Mouse (Mus musculus): ENCODE data around the gene Mical3. TPM values are rescaled to one million over a fixed set of nuclear protein-coding genes. Genes with fewer than 3 reads are reported as not detected.
"Not testable (repeated sequence)": the region's sequence is repeated elsewhere in the genome, so short reads cannot be mapped to it uniquely, and the experiment has no call there.

The Mical3 gene
- polyA plus RNA-seq, 1 experiment = 49.0 TPM

- Histone ChIP-seq H3K4me3 (ENCODE audit: low read depth, low read length) (no peak overlapping the region), H3K4me1 (ENCODE audit: control insufficient read depth, insufficient read depth, low read length) (peaks cover 4% of the 10 kb centered on the region), H3K9ac (ENCODE audit: low read depth, poor library complexity, severe bottlenecking) (no peak overlapping the region), H3K36me3 (ENCODE audit: control insufficient read depth, insufficient read depth, low read length, poor library complexity, severe bottlenecking) (no peaks in the 10 kb centered on the region), H3K27ac (ENCODE audit: insufficient read depth, low read length) (no peak overlapping the region), H3K9me3 (replicated peaks; ENCODE audit: control insufficient read depth, insufficient read depth, low read length, poor library complexity, severe bottlenecking) (no peaks in the 10 kb centered on the region), H3K27me3 (ENCODE audit: control insufficient read depth, insufficient read depth, low read length, poor library complexity, severe bottlenecking) (no peaks in the 10 kb centered on the region)
- no peak for TF ChIP-seq POLR2A (IDR thresholded peaks at IDR 0.05; ENCODE audit: insufficient read depth, low read length)
Observed at GRCm38 (mm10) chr6:120933670-120934069, 197.1 kb downstream of the Mical3 start.

- no peak overlapping the region for H3K4me3 ChIP-seq (ENCODE audit: low read depth, low read length)
- H3K36me3 ChIP-seq (ENCODE audit: control insufficient read depth, insufficient read depth, low read length, poor library complexity, severe bottlenecking) = no peaks in the 10 kb centered on the region
- no peak overlapping the region for H3K27ac ChIP-seq (ENCODE audit: insufficient read depth, low read length)
- H3K27me3 ChIP-seq (ENCODE audit: control insufficient read depth, insufficient read depth, low read length, poor library complexity, severe bottlenecking) = no peaks in the 10 kb centered on the region
- no peaks in the 10 kb centered on the region for H3K4me1 ChIP-seq (ENCODE audit: control insufficient read depth, insufficient read depth, low read length)
- H3K9ac ChIP-seq (ENCODE audit: low read depth, poor library complexity, severe bottlenecking) = no peak overlapping the region
- TF ChIP-seq EP300 (IDR thresholded peaks at IDR 0.05; ENCODE audit: insufficient read depth, low read depth, low read length) = no peak
- TF ChIP-seq CTCF (IDR thresholded peaks at IDR 0.05; ENCODE audit: low read depth, low read length) = no peak
- TF ChIP-seq POLR2A (IDR thresholded peaks at IDR 0.05; ENCODE audit: insufficient read depth, low read length) = no peak
- H3K9me3 ChIP-seq (replicated peaks; ENCODE audit: control insufficient read depth, insufficient read depth, low read length, poor library complexity, severe bottlenecking) = no peaks in the 10 kb centered on the region
Observed at GRCm38 (mm10) chr6:120932597-120932996, 198.2 kb downstream of the Mical3 start.

GRCm38 (mm10) chr6:120930450-120931306 is 200.1 kb downstream of the Mical3 start:
- Histone ChIP-seq H3K27ac (ENCODE audit: insufficient read depth, low read length) (no peak overlapping the region), H3K27me3 (ENCODE audit: control insufficient read depth, insufficient read depth, low read length, poor library complexity, severe bottlenecking) (no peaks in the 10 kb centered on the region)
- no peak for TF ChIP-seq POLR2A (IDR thresholded peaks at IDR 0.05; ENCODE audit: insufficient read depth, low read length)
- TF ChIP-seq CTCF (IDR thresholded peaks at IDR 0.05; ENCODE audit: low read depth, low read length) = no peak

GRCm38 (mm10) chr6:120929421-120929820 is 201.4 kb downstream of the Mical3 start:
- no peaks in the 10 kb centered on the region for H3K4me1 ChIP-seq (ENCODE audit: control insufficient read depth, insufficient read depth, low read length)
- no peak overlapping the region for H3K27ac ChIP-seq (ENCODE audit: insufficient read depth, low read length)
- no peak overlapping the region for H3K4me3 ChIP-seq (ENCODE audit: low read depth, low read length)
- no peaks in the 10 kb centered on the region for H3K36me3 ChIP-seq (ENCODE audit: control insufficient read depth, insufficient read depth, low read length, poor library complexity, severe bottlenecking)
- TF ChIP-seq CTCF (IDR thresholded peaks at IDR 0.05; ENCODE audit: low read depth, low read length) = no peak
- TF ChIP-seq POLR2A (IDR thresholded peaks at IDR 0.05; ENCODE audit: insufficient read depth, low read length) = no peak
- TF ChIP-seq EP300 (IDR thresholded peaks at IDR 0.05; ENCODE audit: insufficient read depth, low read depth, low read length) = no peak
- H3K9me3 ChIP-seq (replicated peaks; ENCODE audit: control insufficient read depth, insufficient read depth, low read length, poor library complexity, severe bottlenecking) = no peaks in the 10 kb centered on the region
- no peak overlapping the region for H3K9ac ChIP-seq (ENCODE audit: low read depth, poor library complexity, severe bottlenecking)
- H3K27me3 ChIP-seq (ENCODE audit: control insufficient read depth, insufficient read depth, low read length, poor library complexity, severe bottlenecking) = no peaks in the 10 kb centered on the region

More at GRCm38 (mm10) chr6:120930450-120931306, 200.1 kb downstream of the Mical3 start:
- Histone ChIP-seq H3K9ac (ENCODE audit: low read depth, poor library complexity, severe bottlenecking) (no peak overlapping the region), H3K9me3 (replicated peaks; ENCODE audit: control insufficient read depth, insufficient read depth, low read length, poor library complexity, severe bottlenecking) (no peaks in the 10 kb centered on the region), H3K36me3 (ENCODE audit: control insufficient read depth, insufficient read depth, low read length, poor library complexity, severe bottlenecking) (no peaks in the 10 kb centered on the region), H3K4me1 (ENCODE audit: control insufficient read depth, insufficient read depth, low read length) (no peaks in the 10 kb centered on the region), H3K4me3 (ENCODE audit: low read depth, low read length) (no peak overlapping the region)

- no peak overlapping the region for H3K9ac ChIP-seq (ENCODE audit: low read depth, poor library complexity, severe bottlenecking)
- H3K9me3 ChIP-seq (replicated peaks; ENCODE audit: control insufficient read depth, insufficient read depth, low read length, poor library complexity, severe bottlenecking) = no peaks in the 10 kb centered on the region
- H3K4me1 ChIP-seq (ENCODE audit: control insufficient read depth, insufficient read depth, low read length) = no peaks in the 10 kb centered on the region
- H3K4me3 ChIP-seq (ENCODE audit: low read depth, low read length) = no peak overlapping the region
- no peaks in the 10 kb centered on the region for H3K36me3 ChIP-seq (ENCODE audit: control insufficient read depth, insufficient read depth, low read length, poor library complexity, severe bottlenecking)
- no peak overlapping the region for H3K27ac ChIP-seq (ENCODE audit: insufficient read depth, low read length)
- no peak for TF ChIP-seq CTCF (IDR thresholded peaks at IDR 0.05; ENCODE audit: low read depth, low read length)
- no peak for TF ChIP-seq POLR2A (IDR thresholded peaks at IDR 0.05; ENCODE audit: insufficient read depth, low read length)
- TF ChIP-seq EP300 (IDR thresholded peaks at IDR 0.05; ENCODE audit: insufficient read depth, low read depth, low read length) = no peak
- H3K27me3 ChIP-seq (ENCODE audit: control insufficient read depth, insufficient read depth, low read length, poor library complexity, severe bottlenecking) = no peaks in the 10 kb centered on the region
Observed at GRCm38 (mm10) chr6:120927765-120928164, 203.0 kb downstream of the Mical3 start.

- TF ChIP-seq CTCF (IDR thresholded peaks at IDR 0.05; ENCODE audit: low read depth, low read length) (no peak), EP300 (IDR thresholded peaks at IDR 0.05; ENCODE audit: insufficient read depth, low read depth, low read length) (no peak), POLR2A (IDR thresholded peaks at IDR 0.05; ENCODE audit: insufficient read depth, low read length) (no peak)
- H3K4me3 ChIP-seq (ENCODE audit: low read depth, low read length) = no peak overlapping the region
Observed at GRCm38 (mm10) chr6:120926880-120927279, 203.9 kb downstream of the Mical3 start.

GRCm38 (mm10) chr6:120924791-120925321 is 205.9 kb downstream of the Mical3 start:
- H3K36me3 ChIP-seq (ENCODE audit: control insufficient read depth, insufficient read depth, low read length, poor library complexity, severe bottlenecking); H3K4me3 ChIP-seq (ENCODE audit: low read depth, low read length); H3K4me1 ChIP-seq (ENCODE audit: control insufficient read depth, insufficient read depth, low read length); H3K27me3 ChIP-seq (ENCODE audit: control insufficient read depth, insufficient read depth, low read length, poor library complexity, severe bottlenecking); H3K9ac ChIP-seq (ENCODE audit: low read depth, poor library complexity, severe bottlenecking); H3K27ac ChIP-seq (ENCODE audit: insufficient read depth, low read length); H3K9me3 ChIP-seq (replicated peaks; ENCODE audit: control insufficient read depth, insufficient read depth, low read length, poor library complexity, severe bottlenecking): not testable (repeated sequence)

More at GRCm38 (mm10) chr6:120926880-120927279, 203.9 kb downstream of the Mical3 start:
- Histone ChIP-seq H3K9me3 (replicated peaks; ENCODE audit: control insufficient read depth, insufficient read depth, low read length, poor library complexity, severe bottlenecking) (no peaks in the 10 kb centered on the region), H3K27me3 (ENCODE audit: control insufficient read depth, insufficient read depth, low read length, poor library complexity, severe bottlenecking) (no peaks in the 10 kb centered on the region), H3K4me1 (ENCODE audit: control insufficient read depth, insufficient read depth, low read length) (no peaks in the 10 kb centered on the region), H3K9ac (ENCODE audit: low read depth, poor library complexity, severe bottlenecking) (no peak overlapping the region), H3K27ac (ENCODE audit: insufficient read depth, low read length) (no peak overlapping the region), H3K36me3 (ENCODE audit: control insufficient read depth, insufficient read depth, low read length, poor library complexity, severe bottlenecking) (no peaks in the 10 kb centered on the region)
